Mouse (Mus musculus) heart, adult 8-10 months (tissue): ENCODE results near the gene Pdlim3. TPM values are rescaled to one million over a fixed set of nuclear protein-coding genes. Genes with fewer than 3 reads are reported as not detected.

Experiments used
- DNase-seq: peaks from one replicate; pipeline ENCODE4 v3.0.0; 2022; ENCODE audit warnings: low spot score
- total RNA-seq, 4 experiments: library from RNA; stranded (reverse); gene quantifications; 2 replicates each; pipeline ENCODE4 v1.2.4; 2022

The Pdlim3 gene
- total RNA-seq, 4 experiments from 2014 or later = 23.9 to 33.3 (median 28.1) TPM

GRCm38 (mm10) chr8:45903659-45904058 lies 18.4 kb downstream of the Pdlim3 start:
- peak; percentile 40 for DNase-seq

GRCm38 (mm10) chr8:45905591-45906250 lies 20.5 kb downstream of the Pdlim3 start:
- DNase-seq = no peak

GRCm38 (mm10) chr8:45906251-45906619 lies 21.0 kb downstream of the Pdlim3 start:
- no peak for DNase-seq

GRCm38 (mm10) chr8:45913707-45914106 lies 28.4 kb downstream of the Pdlim3 start:
- DNase-seq = no peak

- DNase-seq = no peak
These were observed 31.2 kb downstream of the Pdlim3 start for GRCm38 (mm10) chr8:45916496-45916895.

- no peak for DNase-seq
These were observed 31.9 kb downstream of the Pdlim3 start for GRCm38 (mm10) chr8:45917040-45917679.

GRCm38 (mm10) chr8:45918891-45919290 lies 33.6 kb downstream of the Pdlim3 start:
- no peak for DNase-seq

GRCm38 (mm10) chr8:45920392-45920791 lies 35.1 kb downstream of the Pdlim3 start:
- no peak for DNase-seq

GRCm38 (mm10) chr8:45922116-45922515 lies 36.9 kb downstream of the Pdlim3 start:
- no peak for DNase-seq

GRCm38 (mm10) chr8:45934582-45935014 lies 49.3 kb downstream of the Pdlim3 start, which contains the start of gene Ccdc110:
Ccdc110 (plus strand) TSS chr8:45934619.
- DNase-seq = peak; percentile 94

GRCm38 (mm10) chr8:45936986-45937385 lies 51.7 kb downstream of the Pdlim3 start:
- DNase-seq = no peak

- DNase-seq = no peak
These were observed 61.0 kb downstream of the Pdlim3 start for GRCm38 (mm10) chr8:45946283-45946682.

GRCm38 (mm10) chr8:45950622-45951021 lies 65.4 kb downstream of the Pdlim3 start:
- DNase-seq = no peak

Other genes starting within 250 kb of the Pdlim3 start
- gene Ccdc110, start 49.2 kb downstream of the Pdlim3 start, total RNA-seq = not detected
- 1 to 10 TPM in 1 of 4 experiments, under 1 TPM in 3; 0.35 to 1.1 (median 0.58) TPM for gene 1700029J07Rik, start 89.8 kb downstream of the Pdlim3 start, total RNA-seq
- gene Ufsp2, start 90.1 kb downstream of the Pdlim3 start, total RNA-seq = 10 to 100 TPM; 26.5 to 32.9 (median 27.4) TPM
- 1 to 10 TPM in 3 of 4 experiments, under 1 TPM in 1; 0.78 to 2.2 (median 1.0) TPM for gene Lrp2bp, start 113.8 kb downstream of the Pdlim3 start, total RNA-seq
- 10 to 100 TPM in 1 of 4 experiments, 1 to 10 TPM in 3; 4.0 to 10.6 (median 6.6) TPM for gene Ankrd37, start 120.2 kb downstream of the Pdlim3 start, total RNA-seq